Mouse (Mus musculus): Measurements from ENCODE around the gene Gm10203. TPM values are rescaled to one million over a fixed set of nuclear protein-coding genes. Genes with fewer than 3 reads are reported as not detected.

Gene Gm10203
- polyA plus RNA-seq, 1 experiment from 2014 or later: not detected

DNA sequence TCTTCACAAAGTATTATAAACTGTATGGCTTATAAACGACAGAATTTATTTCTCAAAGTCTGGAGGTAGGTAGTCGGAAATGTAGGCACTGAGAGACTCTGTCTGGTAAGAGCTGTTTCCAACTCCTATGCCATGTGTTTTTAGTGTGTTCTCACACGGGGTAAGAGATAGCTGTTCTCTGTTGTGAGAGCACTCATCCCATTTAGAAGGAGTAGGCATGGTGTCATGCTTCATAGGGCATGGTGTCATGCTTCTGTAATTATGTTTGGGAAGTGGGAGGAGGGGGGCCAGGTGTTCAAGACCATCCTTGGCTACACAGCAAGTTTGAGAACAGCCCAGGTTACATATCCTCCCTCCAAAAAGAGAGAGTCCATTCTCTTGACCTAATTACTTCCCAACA lies 22.4 kb upstream of the Gm10203 start:
- Histone ChIP-seq H3K4me1 (no peaks in the 10 kb centered on the region), H3K4me2 (no peak overlapping the region), H3K27ac (no peak overlapping the region), H3K4me3 (no peak overlapping the region), H3K36me3 (no peaks in the 10 kb centered on the region), H3K9ac (no peak overlapping the region), H3K9me3 (replicated peaks) (no peaks in the 10 kb centered on the region), H3K27me3 (replicated peaks) (peaks cover 15% of the 10 kb centered on the region)
- ATAC-seq: no peak
- WGBS (ENCODE audit: insufficient replicate concordance): 58% methylated on average over 3 of the region's 3 CpGs

DNA sequence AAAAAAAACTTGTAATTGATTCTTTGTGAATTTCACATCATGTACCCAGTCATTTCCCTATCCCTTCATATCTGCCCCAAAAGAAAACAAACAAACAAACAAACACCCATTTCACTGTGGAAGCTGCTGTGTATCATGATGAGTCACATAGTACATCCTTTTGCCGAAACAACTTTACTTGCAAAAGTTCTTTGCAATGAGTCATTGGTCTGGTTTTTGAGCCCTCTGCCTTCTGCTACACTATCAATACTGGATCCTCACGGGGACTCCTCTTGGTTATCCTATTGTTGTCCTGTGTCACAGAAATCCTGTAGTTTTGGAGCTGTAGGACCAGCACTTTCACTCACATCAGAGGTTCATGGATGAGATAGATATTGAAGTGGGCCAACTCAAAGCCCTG lies 21.1 kb upstream of the Gm10203 start:
- H3K27ac ChIP-seq: no peak overlapping the region
- no peaks in the 10 kb centered on the region for H3K4me1 ChIP-seq
- no peaks in the 10 kb centered on the region for H3K9me3 ChIP-seq (replicated peaks)
- H3K27me3 ChIP-seq (replicated peaks): peaks cover 6% of the 10 kb centered on the region; the same call in 1 of the 2 replicates
- no peak overlapping the region for H3K4me2 ChIP-seq
- ATAC-seq: no peak
- H3K9ac ChIP-seq: no peak overlapping the region
- no peak overlapping the region for H3K4me3 ChIP-seq
- WGBS (ENCODE audit: insufficient replicate concordance): 62% methylated on average over 2 of the region's 2 CpGs
- no peaks in the 10 kb centered on the region for H3K36me3 ChIP-seq

DNA sequence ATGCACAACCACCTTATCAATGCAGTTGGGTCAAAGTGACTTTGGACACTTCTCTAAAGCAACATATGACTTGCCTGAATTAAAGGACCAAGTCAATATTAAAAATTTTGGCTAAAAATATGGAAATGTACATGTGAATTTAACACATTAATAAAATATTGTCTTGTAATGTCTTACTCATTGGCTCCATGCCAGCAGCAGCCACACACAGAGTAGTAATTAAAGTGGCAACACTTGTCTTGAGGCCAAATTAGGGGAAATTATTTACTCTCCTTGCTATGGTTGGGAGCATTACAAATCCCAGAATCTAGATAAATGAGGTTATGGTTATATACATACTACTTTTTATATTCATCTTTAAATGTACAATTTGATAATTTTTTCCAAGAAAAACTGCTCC lies 13.0 kb upstream of the Gm10203 start:
- Histone ChIP-seq H3K27ac (no peak overlapping the region), H3K4me1 (no peaks in the 10 kb centered on the region), H3K27me3 (replicated peaks) (no peaks in the 10 kb centered on the region), H3K4me3 (no peak overlapping the region), H3K9me3 (replicated peaks) (no peaks in the 10 kb centered on the region), H3K4me2 (no peak overlapping the region), H3K36me3 (no peaks in the 10 kb centered on the region), H3K9ac (no peak overlapping the region)
- ATAC-seq: no peak

DNA sequence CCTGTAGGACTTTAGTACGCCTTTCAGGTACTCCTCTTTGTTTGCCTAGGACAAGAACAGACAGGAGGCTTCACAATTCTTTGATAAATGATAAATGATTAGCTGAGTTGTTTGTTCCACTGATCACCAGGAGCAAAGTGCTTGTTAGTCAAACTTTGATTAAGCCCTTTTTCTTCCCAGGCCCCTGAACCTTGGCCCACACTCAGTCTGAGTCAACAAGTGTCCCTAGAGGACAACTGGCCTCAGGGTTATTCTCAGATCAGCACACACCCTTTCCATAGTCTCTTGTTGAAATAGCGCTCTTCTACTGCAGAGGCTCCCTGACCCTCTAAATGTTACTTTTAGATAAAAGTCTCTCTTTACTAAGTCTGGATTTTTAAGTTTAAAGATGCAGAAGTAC lies 11.0 kb upstream of the Gm10203 start:
- Histone ChIP-seq H3K4me3 (no peak overlapping the region), H3K36me3 (no peaks in the 10 kb centered on the region), H3K27me3 (replicated peaks) (no peaks in the 10 kb centered on the region), H3K4me2 (no peak overlapping the region), H3K4me1 (no peaks in the 10 kb centered on the region), H3K27ac (peak overlapping the region; percentile 52; the same call in 1 of the 2 replicates), H3K9me3 (replicated peaks) (no peaks in the 10 kb centered on the region), H3K9ac (no peak overlapping the region)
- ATAC-seq: peak; percentile 77
- 57% methylated on average over 2 of the region's 2 CpGs for WGBS (ENCODE audit: insufficient replicate concordance)

DNA sequence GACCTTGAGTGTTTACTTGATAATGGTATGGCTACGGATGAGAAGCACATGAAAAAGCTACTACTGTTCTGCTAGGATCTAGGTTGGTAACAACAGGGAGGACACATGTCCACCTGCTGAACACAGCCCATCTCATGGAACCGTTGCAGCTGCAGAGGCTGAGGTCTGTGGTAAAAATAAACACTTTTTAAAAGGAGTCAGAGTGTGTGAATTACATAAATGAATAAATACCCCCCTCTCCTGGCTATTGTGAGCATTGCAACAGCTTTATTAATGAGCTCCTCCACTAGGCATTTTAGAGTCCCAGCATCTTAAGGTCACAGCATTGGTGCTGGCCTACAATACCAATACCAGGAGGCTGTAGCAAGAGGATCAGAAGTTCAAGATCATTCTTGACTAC lies 10.1 kb upstream of the Gm10203 start:
- H3K9ac ChIP-seq: no peak overlapping the region
- H3K4me2 ChIP-seq: no peak overlapping the region
- no peak overlapping the region for H3K4me3 ChIP-seq
- no peaks in the 10 kb centered on the region for H3K36me3 ChIP-seq
- no peaks in the 10 kb centered on the region for H3K4me1 ChIP-seq
- H3K27ac ChIP-seq: no peak overlapping the region
- no peak for ATAC-seq
- H3K9me3 ChIP-seq (replicated peaks): no peaks in the 10 kb centered on the region
- no peaks in the 10 kb centered on the region for H3K27me3 ChIP-seq (replicated peaks)
- 30% methylated on average over 2 of the region's 2 CpGs for WGBS (ENCODE audit: insufficient replicate concordance)

DNA sequence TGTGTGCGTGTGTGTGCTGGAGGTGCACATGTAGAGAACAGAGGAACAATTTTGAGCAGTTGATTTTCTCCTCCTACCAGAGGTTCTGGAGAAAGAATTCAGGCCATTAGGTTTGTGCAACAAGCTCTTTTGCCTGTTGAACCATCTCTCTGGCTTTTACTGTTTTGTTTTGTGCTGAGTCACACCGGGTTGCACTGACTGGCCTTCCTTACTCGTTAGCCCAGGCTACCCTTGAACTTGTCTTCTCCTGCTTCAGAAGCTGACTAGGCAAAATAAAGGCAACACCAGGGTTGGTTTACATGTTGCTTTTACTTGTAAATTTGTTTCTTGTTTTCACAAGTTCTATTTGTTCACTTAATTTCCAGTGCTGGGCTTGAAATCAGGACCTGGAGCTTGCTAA lies 6.9 kb upstream of the Gm10203 start:
- no peak overlapping the region for H3K4me3 ChIP-seq
- H3K36me3 ChIP-seq: no peaks in the 10 kb centered on the region
- no peaks in the 10 kb centered on the region for H3K9me3 ChIP-seq (replicated peaks)
- H3K27me3 ChIP-seq (replicated peaks): no peaks in the 10 kb centered on the region
- H3K27ac ChIP-seq: no peak overlapping the region
- H3K4me2 ChIP-seq: no peak overlapping the region
- ATAC-seq: no peak
- no peak overlapping the region for H3K9ac ChIP-seq
- 68% methylated on average over 3 of the region's 3 CpGs for WGBS (ENCODE audit: insufficient replicate concordance)
- no peaks in the 10 kb centered on the region for H3K4me1 ChIP-seq

DNA sequence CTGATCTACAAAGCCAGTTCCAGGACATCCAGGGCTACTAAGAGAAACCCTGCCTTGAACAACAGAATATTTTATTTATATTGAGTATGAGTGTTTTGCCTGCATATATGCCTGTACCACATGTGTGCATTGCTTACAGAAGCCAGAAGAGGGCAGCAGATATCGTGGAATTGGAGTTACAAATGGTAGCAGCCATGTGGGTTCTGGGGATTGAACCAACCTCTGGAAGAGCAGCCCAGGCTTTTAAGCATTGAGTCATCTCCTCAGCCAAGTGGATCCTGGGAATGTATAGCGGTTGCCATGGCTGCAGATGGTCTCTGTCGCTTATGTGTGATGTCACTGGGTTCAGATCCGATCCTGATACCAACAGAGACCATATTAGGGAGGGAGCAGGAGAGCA lies 3.3 kb upstream of the Gm10203 start:
- WGBS (ENCODE audit: insufficient replicate concordance): 42% methylated on average over 4 of the region's 4 CpGs
- no peak overlapping the region for H3K4me3 ChIP-seq
- H3K9ac ChIP-seq: no peak overlapping the region
- no peaks in the 10 kb centered on the region for H3K4me1 ChIP-seq
- ATAC-seq: peak; percentile 46; the same call in 1 of the 2 replicates
- H3K27me3 ChIP-seq (replicated peaks): no peaks in the 10 kb centered on the region
- H3K36me3 ChIP-seq: no peaks in the 10 kb centered on the region
- H3K27ac ChIP-seq: no peak overlapping the region
- H3K9me3 ChIP-seq (replicated peaks): no peaks in the 10 kb centered on the region
- no peak overlapping the region for H3K4me2 ChIP-seq

DNA sequence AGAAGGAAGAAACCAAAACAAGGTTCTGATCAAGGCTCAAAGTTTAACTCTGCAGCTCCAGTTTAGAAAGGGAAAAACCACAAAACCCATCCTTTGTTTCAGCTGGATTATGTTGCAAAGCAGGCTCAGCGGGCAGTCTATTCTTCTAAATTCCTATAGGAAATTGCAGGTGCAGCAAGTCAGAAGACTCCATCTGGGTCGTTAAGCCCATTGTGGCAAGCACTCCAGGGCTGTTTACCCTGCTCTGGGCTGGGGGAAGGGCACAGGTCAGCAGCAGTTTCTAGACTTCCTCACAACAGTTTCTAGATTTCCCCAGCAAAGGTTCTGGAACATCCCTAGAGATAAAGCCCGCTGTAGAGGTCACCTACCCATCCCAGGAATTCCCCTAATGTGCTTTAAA lies 1.1 kb downstream of the Gm10203 start:
- H3K9me3 ChIP-seq (replicated peaks): no peaks in the 10 kb centered on the region
- ATAC-seq: no peak
- no peaks in the 10 kb centered on the region for H3K27me3 ChIP-seq (replicated peaks)
- H3K36me3 ChIP-seq: no peaks in the 10 kb centered on the region
- H3K27ac ChIP-seq: no peak overlapping the region
- H3K4me2 ChIP-seq: no peak overlapping the region
- 28% methylated on average over 3 of the region's 3 CpGs for WGBS (ENCODE audit: insufficient replicate concordance)
- peaks cover 16% of the 10 kb centered on the region for H3K4me1 ChIP-seq
- H3K9ac ChIP-seq: no peak overlapping the region
- H3K4me3 ChIP-seq: no peak overlapping the region

DNA sequence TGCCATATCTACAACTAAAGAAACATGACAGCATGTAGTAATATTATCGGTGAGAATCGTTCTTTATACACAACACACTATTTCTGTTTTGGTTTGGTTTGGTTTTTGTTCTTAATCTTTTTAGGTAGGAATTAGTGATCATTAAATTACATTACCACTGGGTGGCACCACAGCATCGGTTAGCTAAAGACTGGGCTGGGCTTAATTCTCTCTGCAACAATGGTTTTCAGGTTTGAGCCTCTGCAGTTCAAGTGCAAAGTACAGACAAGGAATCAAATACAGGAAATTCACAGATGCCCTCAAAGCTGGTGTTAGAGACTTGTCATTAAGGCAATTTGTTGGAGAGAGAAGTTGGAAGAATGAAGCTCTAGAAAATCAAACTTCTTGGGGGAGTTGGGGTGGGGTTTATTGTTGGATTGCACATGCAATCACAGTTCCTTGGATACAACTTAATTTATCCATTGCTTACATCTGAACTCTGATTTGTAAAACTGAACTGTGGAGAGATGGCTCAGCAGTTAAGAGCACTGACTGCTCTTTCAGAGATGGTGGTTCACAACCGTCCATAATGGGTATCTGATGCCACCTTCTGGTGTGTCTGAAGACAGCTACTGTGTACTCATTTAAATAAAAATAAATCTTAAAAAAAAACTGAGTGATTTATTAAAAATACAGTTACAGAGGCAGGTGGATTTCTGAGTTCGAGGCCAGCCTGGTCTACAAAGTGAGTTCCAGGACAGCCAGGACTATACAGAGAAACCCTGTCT lies 2.5 kb downstream of the Gm10203 start:
- Histone ChIP-seq H3K4me3 (no peak overlapping the region), H3K9me3 (replicated peaks) (no peaks in the 10 kb centered on the region), H3K27me3 (replicated peaks) (no peaks in the 10 kb centered on the region), H3K4me2 (no peak overlapping the region), H3K36me3 (no peaks in the 10 kb centered on the region), H3K27ac (no peak overlapping the region), H3K4me1 (peaks cover 16% of the 10 kb centered on the region), H3K9ac (no peak overlapping the region)
- 28% methylated on average over 5 of the region's 5 CpGs for WGBS (ENCODE audit: insufficient replicate concordance)
- ATAC-seq: 0 out of 2 replicates have a peak, but pooled peaks have one; percentile 39

DNA sequence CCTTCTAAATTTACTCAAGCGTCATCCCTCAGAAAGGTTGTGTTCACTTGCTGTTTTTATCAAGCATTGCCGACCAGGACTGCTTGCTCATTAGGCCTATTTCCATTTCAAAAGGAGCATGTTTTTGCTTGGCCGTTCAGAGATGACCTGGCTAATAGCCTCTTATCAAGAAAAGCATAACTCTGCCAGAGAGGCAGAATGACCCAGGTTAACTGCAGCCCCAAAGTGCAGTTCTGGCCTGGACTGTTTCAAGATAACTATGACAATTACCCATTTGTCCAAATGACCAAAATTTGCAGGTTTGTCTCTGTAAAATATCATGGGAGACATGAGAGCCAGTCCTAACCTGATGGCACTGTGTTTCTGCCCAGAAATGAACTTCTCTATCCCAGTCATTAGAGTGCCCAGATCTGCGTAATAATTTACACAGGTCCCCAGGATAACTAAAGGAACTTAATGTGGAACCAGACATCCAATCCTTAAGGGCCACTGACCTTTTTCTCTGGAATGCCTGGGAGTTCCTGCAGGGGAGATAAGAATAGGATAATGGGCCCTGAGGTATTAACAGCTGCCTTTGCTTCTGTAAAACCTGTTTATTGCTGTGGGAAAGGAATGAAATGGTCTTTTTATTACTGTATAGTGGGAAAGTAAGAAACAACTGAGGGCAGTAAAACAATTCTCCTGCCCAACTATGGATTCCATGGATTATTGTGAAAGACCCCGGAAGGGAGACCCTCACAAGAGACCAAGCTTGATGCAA lies 4.6 kb downstream of the Gm10203 start:
- ATAC-seq: no peak
- peaks cover 16% of the 10 kb centered on the region for H3K4me1 ChIP-seq
- H3K36me3 ChIP-seq: no peaks in the 10 kb centered on the region
- H3K27me3 ChIP-seq (replicated peaks): no peaks in the 10 kb centered on the region
- no peak overlapping the region for H3K27ac ChIP-seq
- H3K9me3 ChIP-seq (replicated peaks): no peaks in the 10 kb centered on the region
- H3K4me2 ChIP-seq: no peak overlapping the region
- no peak overlapping the region for H3K9ac ChIP-seq
- 40% methylated on average over 5 of the region's 5 CpGs for WGBS (ENCODE audit: insufficient replicate concordance)
- no peak overlapping the region for H3K4me3 ChIP-seq

DNA sequence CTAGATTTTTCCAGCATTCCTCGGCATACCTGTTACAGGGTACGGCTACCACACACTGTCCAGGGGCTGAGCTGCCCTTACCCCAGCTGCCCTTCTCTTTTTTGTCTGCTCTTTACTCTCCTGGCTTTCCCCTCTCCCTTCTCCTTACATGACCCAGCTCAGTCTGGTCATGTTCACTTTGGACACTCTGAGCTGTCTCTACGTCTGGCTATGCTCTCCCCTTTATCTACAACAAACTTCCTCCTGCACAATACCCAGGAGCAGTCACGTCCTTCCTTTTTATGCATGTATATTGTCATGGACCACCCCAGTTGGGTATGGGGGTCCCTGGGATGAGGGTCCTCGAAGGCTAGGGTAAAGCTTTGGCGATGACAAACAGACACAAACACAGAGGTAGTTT lies 5.7 kb downstream of the Gm10203 start:
- Histone ChIP-seq H3K27me3 (replicated peaks) (no peaks in the 10 kb centered on the region), H3K36me3 (no peaks in the 10 kb centered on the region), H3K27ac (no peak overlapping the region), H3K4me2 (no peak overlapping the region), H3K4me1 (peaks cover 17% of the 10 kb centered on the region), H3K4me3 (no peak overlapping the region), H3K9me3 (replicated peaks) (no peaks in the 10 kb centered on the region), H3K9ac (no peak overlapping the region)
- 54% methylated on average over 6 of the region's 6 CpGs for WGBS (ENCODE audit: insufficient replicate concordance)
- peak; percentile 20; the same call in 1 of the 2 replicates for ATAC-seq

DNA sequence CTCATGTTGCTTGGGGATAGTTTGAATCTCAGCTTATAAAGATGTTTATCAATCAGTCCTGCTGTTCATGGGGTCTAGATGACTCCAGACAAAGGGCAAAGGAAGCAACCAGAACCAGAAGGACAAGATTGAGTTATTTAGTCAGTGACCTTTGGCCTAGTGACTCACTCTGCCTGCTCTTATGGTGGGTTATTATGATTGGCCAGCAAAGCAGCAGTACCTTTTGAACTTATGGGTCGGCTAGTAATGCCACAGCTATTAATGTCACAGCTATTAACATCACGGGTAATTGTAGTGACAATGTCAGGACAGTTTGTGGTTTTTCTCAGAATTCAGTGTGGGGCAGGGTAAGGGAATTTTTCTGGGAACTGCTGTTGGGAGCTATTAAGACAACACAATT lies 8.0 kb downstream of the Gm10203 start:
- H3K36me3 ChIP-seq: peaks cover 3% of the 10 kb centered on the region; the same call in 1 of the 2 replicates
- H3K4me3 ChIP-seq: no peak overlapping the region
- no peak overlapping the region for H3K27ac ChIP-seq
- H3K9me3 ChIP-seq (replicated peaks): no peaks in the 10 kb centered on the region
- no peak overlapping the region for H3K9ac ChIP-seq
- no peak for ATAC-seq
- no peaks in the 10 kb centered on the region for H3K27me3 ChIP-seq (replicated peaks)
- 53% methylated on average over 2 of the region's 2 CpGs for WGBS (ENCODE audit: insufficient replicate concordance)
- H3K4me1 ChIP-seq: peaks cover 31% of the 10 kb centered on the region
- no peak overlapping the region for H3K4me2 ChIP-seq

Data from liver, embryonic 12.5 days (tissue).